Mouse (Mus musculus) ES-Bruce4 (cell line): ENCODE data around the gene Ostm1.

Experiments
- CTCF ChIP-seq: IDR thresholded peaks from one replicate; pipeline ENCODE4 v1.8.1; 2011; ENCODE audit warnings: low read depth, low read length
- EP300 ChIP-seq: IDR thresholded peaks from 2 replicates; pipeline ENCODE4 v1.6.1; 2011; ENCODE audit warnings: low read depth, low read length; ENCODE audit not compliant: insufficient read depth

GRCm38 (mm10) chr10:42635566-42636359, 52.1 kb downstream of the Ostm1 start:
- TF ChIP-seq CTCF = no peak
- TF ChIP-seq EP300 = no peak
